Mouse (Mus musculus): Measurements from ENCODE around the gene Heatr4.
A peak's percentile ranks its signal among the peaks of the same experiment; 100 is the strongest.

Gene Heatr4

GRCm38 (mm10) chr12:83998341-83999107, 13.9 kb upstream of the Heatr4 start:
- no peak for DNase-seq (ENCODE audit: low read depth, low spot score)

- DNase-seq (ENCODE audit: low read depth, low spot score): no peak
Observed at GRCm38 (mm10) chr12:83997221-83997620, 12.6 kb upstream of the Heatr4 start.

GRCm38 (mm10) chr12:83989378-83989777, 4.7 kb upstream of the Heatr4 start:
- no peak for DNase-seq (ENCODE audit: low read depth, low spot score)

- DNase-seq (ENCODE audit: low read depth, low spot score): no peak
Observed at GRCm38 (mm10) chr12:83988483-83988882, 3.8 kb upstream of the Heatr4 start.

- peak; percentile 85 for DNase-seq (ENCODE audit: low read depth, low spot score)
Observed at GRCm38 (mm10) chr12:83987583-83988441, 3.2 kb upstream of the Heatr4 start, which contains the start of gene Acot2. TSS of gene Acot2 (plus strand) at chr12:83987861.

- DNase-seq (ENCODE audit: low read depth, low spot score): no peak
Observed at GRCm38 (mm10) chr12:83987242-83987582, 2.6 kb upstream of the Heatr4 start.

GRCm38 (mm10) chr12:83981615-83982014, 3.0 kb downstream of the Heatr4 start:
- DNase-seq (ENCODE audit: low read depth, low spot score): no peak

- no peak for DNase-seq (ENCODE audit: low read depth, low spot score)
Observed at GRCm38 (mm10) chr12:83978862-83979261, 5.8 kb downstream of the Heatr4 start.

- peak; percentile 61 for DNase-seq (ENCODE audit: low read depth, low spot score)
Observed at GRCm38 (mm10) chr12:83972117-83972516, 12.5 kb downstream of the Heatr4 start.

- DNase-seq (ENCODE audit: low read depth, low spot score): no peak
Observed at GRCm38 (mm10) chr12:83965235-83965634, 19.4 kb downstream of the Heatr4 start.

GRCm38 (mm10) chr12:83958278-83958677, 26.4 kb downstream of the Heatr4 start:
- no peak for DNase-seq (ENCODE audit: low read depth, low spot score)

- no peak for DNase-seq (ENCODE audit: low read depth, low spot score)
Observed at GRCm38 (mm10) chr12:83951711-83952575, 32.7 kb downstream of the Heatr4 start.

GRCm38 (mm10) chr12:83950840-83951701, 33.6 kb downstream of the Heatr4 start:
- DNase-seq (ENCODE audit: low read depth, low spot score): peak; percentile 42

- peak; percentile 85 for DNase-seq (ENCODE audit: low read depth, low spot score)
Observed at GRCm38 (mm10) chr12:83950493-83950839, 34.2 kb downstream of the Heatr4 start, which contains the start of gene Riox1. TSS of gene Riox1 (plus strand) at chr12:83950608.

GRCm38 (mm10) chr12:83949776-83950492, 34.7 kb downstream of the Heatr4 start:
- no peak for DNase-seq (ENCODE audit: low read depth, low spot score)

GRCm38 (mm10) chr12:83949043-83949442, 35.6 kb downstream of the Heatr4 start:
- DNase-seq (ENCODE audit: low read depth, low spot score): no peak

GRCm38 (mm10) chr12:83947260-83947811, 37.3 kb downstream of the Heatr4 start:
- DNase-seq (ENCODE audit: low read depth, low spot score): no peak

GRCm38 (mm10) chr12:83941938-83942337, 42.7 kb downstream of the Heatr4 start:
- DNase-seq (ENCODE audit: low read depth, low spot score): no peak

GRCm38 (mm10) chr12:83940031-83940430, 44.6 kb downstream of the Heatr4 start:
- no peak for DNase-seq (ENCODE audit: low read depth, low spot score)

- DNase-seq (ENCODE audit: low read depth, low spot score): no peak
Observed at GRCm38 (mm10) chr12:83939332-83939731, 45.3 kb downstream of the Heatr4 start.

Measured in forelimb bud, embryonic 11.5 days (tissue).